Mouse (Mus musculus) embryo, embryonic 10 days (tissue): ENCODE data around the gene Mlycd.

Source experiments
- DNase-seq: peaks from one replicate; pipeline ENCODE4 v3.0.0-alpha.2; 2015; ENCODE audit warnings: low spot score

The Mlycd gene

GRCm38 (mm10) chr8:119433582-119434174 is 39.0 kb downstream of the Mlycd start, which contains the start of gene Osgin1:
TSS of gene Osgin1 (plus strand) at chr8:119434124.
- no peak for DNase-seq

- no peak for DNase-seq
These were observed 39.9 kb downstream of the Mlycd start for GRCm38 (mm10) chr8:119434569-119434968.

- no peak for DNase-seq
These were observed 40.8 kb downstream of the Mlycd start for GRCm38 (mm10) chr8:119435527-119435926.

- DNase-seq: no peak
These were observed 41.7 kb downstream of the Mlycd start for GRCm38 (mm10) chr8:119436331-119436730.

- DNase-seq: no peak
These were observed 42.3 kb downstream of the Mlycd start for GRCm38 (mm10) chr8:119436933-119437332.

GRCm38 (mm10) chr8:119437506-119437905 is 42.8 kb downstream of the Mlycd start:
- DNase-seq: no peak

GRCm38 (mm10) chr8:119438876-119439275 is 44.2 kb downstream of the Mlycd start:
- no peak for DNase-seq

- no peak for DNase-seq
These were observed 44.7 kb downstream of the Mlycd start for GRCm38 (mm10) chr8:119439424-119439823.

GRCm38 (mm10) chr8:119439893-119440249 is 45.2 kb downstream of the Mlycd start:
- DNase-seq: no peak

- DNase-seq: peak; percentile 91
These were observed 45.7 kb downstream of the Mlycd start for GRCm38 (mm10) chr8:119440250-119440951.

GRCm38 (mm10) chr8:119440952-119441270 is 46.2 kb downstream of the Mlycd start:
- no peak for DNase-seq

GRCm38 (mm10) chr8:119442013-119442412 is 47.3 kb downstream of the Mlycd start:
- DNase-seq: no peak

- DNase-seq: no peak
These were observed 48.3 kb downstream of the Mlycd start for GRCm38 (mm10) chr8:119442970-119443369.

- peak; percentile 87 for DNase-seq
These were observed 51.7 kb downstream of the Mlycd start, which contains the start of gene Necab2 for GRCm38 (mm10) chr8:119446211-119446989. TSS of gene Necab2 (plus strand) at chr8:119446719.

GRCm38 (mm10) chr8:119446990-119447780 is 52.5 kb downstream of the Mlycd start:
- peak; percentile 28 for DNase-seq

- peak; percentile 20 for DNase-seq
These were observed 53.1 kb downstream of the Mlycd start for GRCm38 (mm10) chr8:119447781-119448170.

- no peak for DNase-seq
These were observed 54.9 kb downstream of the Mlycd start for GRCm38 (mm10) chr8:119449627-119450026.

GRCm38 (mm10) chr8:119451131-119451530 is 56.5 kb downstream of the Mlycd start:
- no peak for DNase-seq

GRCm38 (mm10) chr8:119452919-119453318 is 58.2 kb downstream of the Mlycd start:
- DNase-seq: no peak

GRCm38 (mm10) chr8:119456045-119456444 is 61.4 kb downstream of the Mlycd start:
- no peak for DNase-seq

- no peak for DNase-seq
These were observed 65.0 kb downstream of the Mlycd start for GRCm38 (mm10) chr8:119459724-119460123.
